Mouse (Mus musculus): ENCODE measurements around the gene Frs2. TPM values are rescaled to one million over a fixed set of nuclear protein-coding genes. Genes with fewer than 3 reads are reported as not detected.

The Frs2 gene
- polyA plus RNA-seq, 1 experiment from 2014 or later: 18.5 TPM

DNA sequence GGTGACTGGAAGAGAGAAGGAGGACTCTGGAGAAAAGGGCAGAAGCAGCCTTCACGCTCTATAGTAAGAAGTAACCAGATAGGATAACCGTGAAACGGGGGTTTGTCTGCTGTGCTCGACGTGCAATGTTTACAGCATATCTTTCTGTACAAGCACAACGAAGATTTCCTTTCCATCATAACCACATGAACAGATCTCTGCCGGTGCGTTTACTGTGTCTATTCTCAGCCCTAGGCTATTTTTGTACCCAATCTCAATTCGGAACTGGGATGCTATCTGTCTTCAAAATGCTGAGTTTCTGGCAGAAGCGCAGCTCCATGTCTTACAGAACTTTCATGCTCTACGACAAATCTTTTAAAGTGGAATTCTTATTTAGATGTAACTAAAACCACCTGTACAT lies 28.8 kb downstream of the Frs2 start:
- 69% methylated on average over 11 of the region's 11 CpGs for WGBS
- Histone ChIP-seq H3K36me3 (ENCODE audit: control insufficient read depth, insufficient read depth) (no peaks in the 10 kb centered on the region), H3K9ac (ENCODE audit: low read depth, low read length) (no peak overlapping the region), H3K4me1 (replicated peaks; ENCODE audit: control insufficient read depth, insufficient read depth, low read length) (peaks cover 7% of the 10 kb centered on the region; the same call in 1 of the 2 replicates), H3K4me3 (ENCODE audit: low read depth, low read length) (no peak overlapping the region), H3K4me2 (replicated peaks; ENCODE audit: low read depth) (no peak overlapping the region), H3K27ac (ENCODE audit: low read depth, low read length) (no peak overlapping the region), H3K9me3 (ENCODE audit: control insufficient read depth) (no peaks in the 10 kb centered on the region), H3K27me3 (replicated peaks; ENCODE audit: control insufficient read depth, insufficient read depth, low read length) (no peaks in the 10 kb centered on the region)
- no peak for ATAC-seq
- TF ChIP-seq CTCF (IDR thresholded peaks at IDR 0.05; ENCODE audit: low read depth): no peak

DNA sequence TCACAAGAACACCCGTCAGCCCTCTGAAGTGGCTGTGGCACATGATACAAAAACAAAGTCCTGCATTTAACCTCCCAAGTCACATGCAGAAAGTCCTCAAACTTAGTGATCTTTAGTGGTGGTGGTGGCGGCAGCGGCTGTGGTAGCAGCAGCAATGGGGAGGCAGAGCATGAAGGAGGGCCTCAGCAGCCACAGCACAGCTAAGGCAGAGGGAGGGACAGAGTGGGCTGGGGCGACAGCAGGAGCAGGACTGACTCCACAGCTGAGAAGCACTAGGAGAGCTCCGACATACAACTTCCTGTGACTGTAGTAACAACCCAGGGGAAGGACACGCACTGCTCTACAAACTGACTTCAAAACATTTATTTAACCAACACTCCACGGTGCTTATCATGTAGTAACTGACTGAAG lies 29.9 kb downstream of the Frs2 start:
- no peak for TF ChIP-seq CTCF (IDR thresholded peaks at IDR 0.05; ENCODE audit: low read depth)
- no peak for ATAC-seq
- no peaks in the 10 kb centered on the region for H3K36me3 ChIP-seq (ENCODE audit: control insufficient read depth, insufficient read depth)
- H3K9me3 ChIP-seq (ENCODE audit: control insufficient read depth): no peaks in the 10 kb centered on the region
- no peak overlapping the region for H3K9ac ChIP-seq (ENCODE audit: low read depth, low read length)
- H3K4me2 ChIP-seq (replicated peaks; ENCODE audit: low read depth): no peak overlapping the region
- H3K4me1 ChIP-seq (replicated peaks; ENCODE audit: control insufficient read depth, insufficient read depth, low read length): peaks cover 12% of the 10 kb centered on the region; the same call in 1 of the 2 replicates
- no peaks in the 10 kb centered on the region for H3K27me3 ChIP-seq (replicated peaks; ENCODE audit: control insufficient read depth, insufficient read depth, low read length)
- no peak overlapping the region for H3K4me3 ChIP-seq (ENCODE audit: low read depth, low read length)
- 43% methylated on average over 7 of the region's 7 CpGs for WGBS
- no peak overlapping the region for H3K27ac ChIP-seq (ENCODE audit: low read depth, low read length)

DNA sequence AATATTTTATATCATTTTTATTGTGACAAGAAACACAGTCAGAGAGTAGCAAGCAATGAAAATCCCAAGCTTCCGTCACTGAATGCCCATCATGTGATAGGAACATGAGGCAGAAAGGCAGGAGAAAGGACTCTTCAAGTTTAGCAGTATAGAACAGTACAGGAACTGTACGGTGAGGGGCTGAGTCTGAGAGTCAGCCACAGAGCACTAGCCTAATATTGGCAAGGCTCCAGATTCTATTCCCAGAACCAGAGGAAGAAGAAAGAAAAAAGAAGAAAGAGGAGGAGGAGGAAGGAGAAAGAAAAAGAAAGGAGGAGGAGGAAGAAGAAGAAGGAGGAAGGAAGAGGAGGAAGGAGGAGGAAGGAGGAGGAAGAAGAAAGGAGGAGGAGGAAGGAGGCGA lies 32.7 kb downstream of the Frs2 start:
- no peak overlapping the region for H3K4me3 ChIP-seq (ENCODE audit: low read depth, low read length)
- H3K36me3 ChIP-seq (ENCODE audit: control insufficient read depth, insufficient read depth): no peaks in the 10 kb centered on the region
- no peaks in the 10 kb centered on the region for H3K9me3 ChIP-seq (ENCODE audit: control insufficient read depth)
- no peak overlapping the region for H3K4me2 ChIP-seq (replicated peaks; ENCODE audit: low read depth)
- peaks cover 6% of the 10 kb centered on the region; the same call in 1 of the 2 replicates for H3K4me1 ChIP-seq (replicated peaks; ENCODE audit: control insufficient read depth, insufficient read depth, low read length)
- WGBS: 49% methylated on average over 3 of the region's 3 CpGs
- no peak overlapping the region for H3K27ac ChIP-seq (ENCODE audit: low read depth, low read length)
- no peak overlapping the region for H3K9ac ChIP-seq (ENCODE audit: low read depth, low read length)
- ATAC-seq: no peak
- H3K27me3 ChIP-seq (replicated peaks; ENCODE audit: control insufficient read depth, insufficient read depth, low read length): no peaks in the 10 kb centered on the region
- TF ChIP-seq CTCF (IDR thresholded peaks at IDR 0.05; ENCODE audit: low read depth): no peak

DNA sequence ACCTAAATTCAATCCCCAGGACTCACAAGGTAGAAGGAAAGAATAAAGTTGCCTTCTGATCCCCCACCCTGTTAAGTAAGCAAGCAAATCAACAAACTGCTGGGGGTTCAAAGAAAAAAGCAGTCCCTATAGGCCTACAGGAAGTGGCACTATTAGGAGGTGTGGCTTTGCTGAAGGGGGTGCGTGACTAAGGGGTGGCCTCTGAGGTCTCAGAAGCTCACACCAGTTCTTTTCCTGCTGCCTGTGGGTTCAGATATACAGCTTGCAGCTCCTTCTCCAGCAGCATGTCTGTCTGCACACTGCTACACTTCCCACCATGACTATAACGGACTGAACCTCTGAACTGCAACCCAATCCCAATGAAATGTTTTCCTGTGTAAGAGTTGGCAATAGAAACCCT lies 35.8 kb downstream of the Frs2 start:
- H3K27ac ChIP-seq (ENCODE audit: low read depth, low read length): no peak overlapping the region
- 48% methylated on average over 2 of the region's 2 CpGs for WGBS
- H3K4me1 ChIP-seq (replicated peaks; ENCODE audit: control insufficient read depth, insufficient read depth, low read length): peaks cover 6% of the 10 kb centered on the region; the same call in 1 of the 2 replicates
- no peaks in the 10 kb centered on the region for H3K9me3 ChIP-seq (ENCODE audit: control insufficient read depth)
- ATAC-seq: no peak
- no peaks in the 10 kb centered on the region for H3K27me3 ChIP-seq (replicated peaks; ENCODE audit: control insufficient read depth, insufficient read depth, low read length)
- no peak overlapping the region for H3K4me2 ChIP-seq (replicated peaks; ENCODE audit: low read depth)
- no peak overlapping the region for H3K9ac ChIP-seq (ENCODE audit: low read depth, low read length)
- H3K36me3 ChIP-seq (ENCODE audit: control insufficient read depth, insufficient read depth): no peaks in the 10 kb centered on the region
- no peak overlapping the region for H3K4me3 ChIP-seq (ENCODE audit: low read depth, low read length)
- no peak for TF ChIP-seq CTCF (IDR thresholded peaks at IDR 0.05; ENCODE audit: low read depth)

DNA sequence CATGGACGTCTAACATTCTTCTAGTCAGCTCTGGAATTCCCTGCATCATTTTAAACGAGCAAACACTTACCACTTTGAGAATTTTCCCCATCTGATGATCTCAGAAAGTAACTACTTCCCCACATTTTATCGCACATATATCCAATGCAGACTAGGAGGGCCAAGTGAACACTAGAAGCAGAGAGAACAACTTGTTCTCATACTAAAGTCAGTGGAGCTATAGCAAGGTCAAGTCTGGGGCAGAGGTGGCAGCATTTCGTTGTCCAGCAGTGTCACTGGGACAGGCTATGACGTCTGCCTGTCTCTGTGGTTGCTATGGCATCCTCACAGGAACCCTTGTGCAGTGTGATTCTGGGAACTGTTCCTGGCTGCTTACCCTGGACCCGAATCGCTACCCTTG lies 36.9 kb downstream of the Frs2 start:
- no peak for ATAC-seq
- 72% methylated on average over 7 of the region's 7 CpGs for whole genome bisulfite sequencing

DNA sequence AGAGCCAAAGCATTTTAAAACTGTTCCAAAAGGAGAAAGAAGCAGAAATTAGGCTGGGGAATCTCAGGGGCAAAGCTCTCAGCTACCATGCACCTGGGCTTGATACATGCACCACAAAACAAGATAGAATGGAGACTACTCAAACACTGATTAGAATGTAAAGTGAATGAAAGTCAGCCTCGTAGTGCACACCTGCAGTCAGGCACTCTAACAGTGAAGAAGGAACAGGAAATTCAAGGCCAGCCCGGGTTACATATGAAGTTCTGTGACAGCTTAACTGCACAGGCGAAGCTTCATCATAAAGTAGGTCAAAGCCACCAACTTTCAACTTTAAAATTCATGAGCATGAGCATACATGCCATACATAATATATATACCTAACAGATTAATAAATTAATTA lies 38.1 kb downstream of the Frs2 start:
- no peak for ATAC-seq
- TF ChIP-seq CTCF (IDR thresholded peaks at IDR 0.05; ENCODE audit: low read depth): no peak
- Histone ChIP-seq H3K27me3 (replicated peaks; ENCODE audit: control insufficient read depth, insufficient read depth, low read length) (no peaks in the 10 kb centered on the region), H3K4me3 (ENCODE audit: low read depth, low read length) (no peak overlapping the region), H3K36me3 (ENCODE audit: control insufficient read depth, insufficient read depth) (no peaks in the 10 kb centered on the region), H3K4me2 (replicated peaks; ENCODE audit: low read depth) (no peak overlapping the region), H3K9ac (ENCODE audit: low read depth, low read length) (no peak overlapping the region), H3K27ac (ENCODE audit: low read depth, low read length) (no peak overlapping the region), H3K4me1 (replicated peaks; ENCODE audit: control insufficient read depth, insufficient read depth, low read length) (peaks cover 7% of the 10 kb centered on the region; the same call in 1 of the 2 replicates), H3K9me3 (ENCODE audit: control insufficient read depth) (no peaks in the 10 kb centered on the region)
- 37% methylated on average over 3 of the region's 3 CpGs for WGBS

More for the DNA sequence above, 36.9 kb downstream of the Frs2 start:
- H3K4me3 ChIP-seq (ENCODE audit: low read depth, low read length): no peak overlapping the region
- H3K9ac ChIP-seq (ENCODE audit: low read depth, low read length): no peak overlapping the region; the same call in 1 of the 2 replicates
- peaks cover 6% of the 10 kb centered on the region; the same call in 1 of the 2 replicates for H3K4me1 ChIP-seq (replicated peaks; ENCODE audit: control insufficient read depth, insufficient read depth, low read length)
- no peaks in the 10 kb centered on the region for H3K36me3 ChIP-seq (ENCODE audit: control insufficient read depth, insufficient read depth)
- no peak overlapping the region for H3K4me2 ChIP-seq (replicated peaks; ENCODE audit: low read depth)
- no peak for TF ChIP-seq CTCF (IDR thresholded peaks at IDR 0.05; ENCODE audit: low read depth)
- no peak overlapping the region for H3K27ac ChIP-seq (ENCODE audit: low read depth, low read length)
- H3K27me3 ChIP-seq (replicated peaks; ENCODE audit: control insufficient read depth, insufficient read depth, low read length): no peaks in the 10 kb centered on the region
- H3K9me3 ChIP-seq (ENCODE audit: control insufficient read depth): no peaks in the 10 kb centered on the region

DNA sequence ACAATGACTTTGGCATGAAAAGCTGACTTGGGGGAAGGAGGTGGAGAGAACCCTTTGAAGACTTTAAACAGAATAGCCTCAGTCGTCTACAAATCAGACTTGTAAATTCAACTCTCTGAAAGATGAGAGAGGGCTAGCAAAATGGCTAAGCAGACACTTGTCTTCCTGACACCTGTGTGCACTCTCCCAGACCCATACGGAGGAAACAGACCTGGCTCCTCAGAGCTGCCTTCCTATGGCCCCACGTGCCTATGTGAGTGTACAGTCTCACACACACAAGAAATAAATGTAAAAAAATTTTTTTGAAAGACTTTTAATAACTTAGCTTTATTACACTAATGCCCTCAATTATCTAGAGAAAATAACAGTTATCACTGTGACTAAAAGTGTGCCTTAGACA lies 41.6 kb downstream of the Frs2 start:
- H3K27ac ChIP-seq (ENCODE audit: low read depth, low read length): no peak overlapping the region
- ATAC-seq: no peak
- H3K4me1 ChIP-seq (replicated peaks; ENCODE audit: control insufficient read depth, insufficient read depth, low read length): peaks cover 4% of the 10 kb centered on the region; the same call in 1 of the 2 replicates
- 17% methylated on average over 3 of the region's 3 CpGs for WGBS
- TF ChIP-seq CTCF (IDR thresholded peaks at IDR 0.05; ENCODE audit: low read depth): no peak
- no peaks in the 10 kb centered on the region for H3K36me3 ChIP-seq (ENCODE audit: control insufficient read depth, insufficient read depth)
- H3K27me3 ChIP-seq (replicated peaks; ENCODE audit: control insufficient read depth, insufficient read depth, low read length): no peaks in the 10 kb centered on the region
- H3K4me3 ChIP-seq (ENCODE audit: low read depth, low read length): no peak overlapping the region
- H3K9me3 ChIP-seq (ENCODE audit: control insufficient read depth): no peaks in the 10 kb centered on the region
- no peak overlapping the region for H3K4me2 ChIP-seq (replicated peaks; ENCODE audit: low read depth)
- H3K9ac ChIP-seq (ENCODE audit: low read depth, low read length): no peak overlapping the region
